Mouse (Mus musculus) spleen, adult 2 months (tissue): ENCODE measurements around the gene 1700088E04Rik.

Source experiments
- CTCF ChIP-seq: fragments of 200-500 bp; IDR thresholded peaks from 2 replicates; pipeline ENCODE4 v1.5.1; 2011; ENCODE audit warnings: mild to moderate bottlenecking, inconsistent platforms; ENCODE audit not compliant: insufficient read depth, insufficient read length, insufficient replicate concordance; ENCODE audit errors: extremely low read depth
- POLR2A ChIP-seq: fragments of 200-500 bp; IDR thresholded peaks from 2 replicates; pipeline ENCODE4 v1.6.1; 2011; ENCODE audit warnings: low read depth, low read length, inconsistent platforms

DNA sequence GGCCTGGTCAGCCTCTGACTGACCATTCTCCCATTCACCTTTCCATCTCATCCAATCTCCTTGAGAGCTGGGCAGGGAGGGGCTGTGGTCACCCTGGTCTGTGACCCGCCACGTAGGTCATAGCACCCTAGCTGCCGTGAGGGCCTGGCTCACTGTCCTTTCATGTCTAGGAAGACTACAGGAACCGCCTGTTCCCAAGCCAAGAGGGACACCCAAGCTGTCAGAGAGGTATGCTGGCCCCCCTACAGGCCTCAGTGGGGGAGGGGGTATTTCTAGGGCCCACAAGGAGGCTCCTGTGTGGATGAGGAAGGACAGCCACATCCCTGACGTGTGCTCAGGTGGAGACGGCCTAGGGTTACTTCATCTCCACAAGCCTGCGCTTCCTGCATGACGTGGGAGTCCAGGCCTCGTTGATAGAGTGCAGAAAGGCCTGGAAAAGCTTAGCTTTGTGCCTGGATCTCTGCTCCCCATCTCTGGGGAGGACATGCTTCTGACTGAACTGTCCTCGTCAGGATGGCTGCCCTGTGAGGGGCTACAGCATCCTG, 16.6 kb downstream of the 1700088E04Rik start:
- TF ChIP-seq CTCF (no peak), POLR2A (no peak)
